Mouse (Mus musculus): ENCODE measurements around the gene Syce1l.

DNA sequence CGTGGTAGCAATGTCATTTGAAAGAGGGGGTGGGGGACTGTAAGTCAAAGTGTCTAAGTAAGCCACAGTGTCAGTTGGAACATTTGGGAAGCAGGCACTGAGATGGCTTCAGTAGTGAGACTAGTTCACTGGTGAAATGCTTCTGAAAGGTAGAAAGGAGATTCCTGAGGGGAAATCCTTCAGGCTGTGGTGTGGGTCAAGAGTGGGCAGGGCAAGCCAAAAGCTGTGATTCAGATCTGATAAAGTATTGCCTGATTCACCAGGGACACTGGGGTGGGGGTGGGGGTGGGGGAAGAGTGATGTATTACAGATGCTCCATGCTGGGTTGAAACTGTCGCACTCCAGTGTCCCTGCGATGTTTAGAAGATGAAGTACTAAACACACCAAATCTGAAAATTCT, 31.6 kb downstream of the Syce1l start:
- TF ChIP-seq CTCF (IDR thresholded peaks at IDR 0.05; ENCODE audit: low read depth) (no peak), EP300 (optimal IDR thresholded peaks at IDR 0.05) (no peak)

All from stomach, postnatal 0 days (tissue).